8 mouse cellular contexts compared by ENCODE assay signal in genomic region chr11:75653781-75654470, GRCm38 (mm10). TPM values are rescaled to one million over a fixed set of nuclear protein-coding genes. Genes with fewer than 3 reads are reported as not detected.
DNase-seq lines count a peak whose midpoint lies in the region; ATAC-seq lines count a peak whose summit lies in the region.

No protein-coding gene starts in this region.

- peak overlapping the region; percentile 86 for H3K4me2 ChIP-seq in forebrain, embryonic 11.5 days (ENCODE audit: low read depth, low read length, severe bottlenecking)

- H3K36me3 ChIP-seq in forebrain, embryonic 11.5 days (ENCODE audit: control insufficient read depth, insufficient read depth, low read length), result no peaks in the 10 kb centered on the region

- peaks cover 23% of the 10 kb centered on the region for H3K4me1 ChIP-seq in forebrain, embryonic 11.5 days (replicated peaks; ENCODE audit: control insufficient read depth, insufficient read depth, low read length)

- peak overlapping the region; percentile 44 for H3K4me3 ChIP-seq in forebrain, embryonic 11.5 days (ENCODE audit: low read depth, low read length)

- intact Hi-C loops in heart, postnatal 36 days (cut with DNase I), result loop anchor here (5.0 kb wide), 1 partner anchor 192 kb away; the partner anchor contains the start of gene Tlcd2

- peak; percentile 74 for ATAC-seq in forebrain, embryonic 11.5 days (replicated peaks; ENCODE audit: low FRiP score)
- ATAC-seq in megakaryocyte, adult 5-6 weeks (ENCODE audit: poor library complexity, severe bottlenecking), result peak; percentile 57

- no peak overlapping the region; the same call in 1 of the 2 replicates for H3K27ac ChIP-seq in forebrain, embryonic 11.5 days (ENCODE audit: low read depth, low read length)

- H3K9me3 ChIP-seq in forebrain, embryonic 11.5 days (ENCODE audit: control insufficient read depth, low read length), result no peaks in the 10 kb centered on the region

- peak; percentile 71 for DNase-seq in MEL-GATA-1-ER (ENCODE audit: extremely low read depth, low read depth)
- DNase-seq in c-Kit-positive CD71-positive TER-119-negative erythroid progenitor cells, embryonic 14.5 days (ENCODE audit: low read depth), result peak; percentile 83
- DNase-seq in forebrain, embryonic 11.5 days (ENCODE audit: low spot score), result peak; percentile 93
- DNase-seq in heart, postnatal 36 days, result peak; percentile 78 to 89
- DNase-seq in layer of hippocampus, postnatal 25 days (ENCODE audit: extremely low spot score in 1 of 2, low spot score in 1 of 2), result peak; percentile 39 to 47
- peak; percentile 72 to 73 for DNase-seq in right cerebral cortex, postnatal 10 days (ENCODE audit: low spot score in 2 of 2)
- DNase-seq in urinary bladder, postnatal 25 days (ENCODE audit: low spot score), result peak; percentile 85

- peaks cover 19% of the 10 kb centered on the region for H3K27me3 ChIP-seq in forebrain, embryonic 11.5 days (ENCODE audit: control insufficient read depth, insufficient read depth, low read length)

- H3K9ac ChIP-seq in forebrain, embryonic 11.5 days (ENCODE audit: low read length), result peak overlapping the region; percentile 47

- WGBS in forebrain, embryonic 11.5 days, result under 1% methylated on average over 44 of the region's 45 CpGs

RNA-seq across cellular contexts. Expression of gene Myo1c, which starts 3.6 kb away (rescaled TPM):
- polyA plus RNA-seq in forebrain, embryonic 11.5 days (2014; fragmentation: Nextera tagmentation; extraction: Ambion mirVana), result 13.8 and 15.1 TPM in 2 replicates
- 100 to 1,000 TPM; 110 to 122 TPM for total RNA-seq in heart, postnatal 36 days (2021)
- 10 to 100 TPM; 11.8 to 18.6 TPM for total RNA-seq in layer of hippocampus, postnatal 25 days (2021)
- total RNA-seq in megakaryocyte, adult 5-6 weeks (2015), result 21.2 and 28.4 TPM in 2 replicates
- total RNA-seq in megakaryocyte, adult 5-6 weeks (2017), result 25.3 and 29.2 TPM in 2 replicates

RNA-seq across cellular contexts. Expression of gene Inpp5k, which starts 23.1 kb away (rescaled TPM):
- polyA plus RNA-seq in forebrain, embryonic 11.5 days (2014; fragmentation: Nextera tagmentation; extraction: Ambion mirVana), result 20.8 and 24.6 TPM in 2 replicates
- 10 to 100 TPM; 32.7 to 33.5 TPM for total RNA-seq in heart, postnatal 36 days (2021)
- 10 to 100 TPM; 40.6 to 46.7 TPM for total RNA-seq in layer of hippocampus, postnatal 25 days (2021)
- 76.2 and 79.9 TPM in 2 replicates for total RNA-seq in megakaryocyte, adult 5-6 weeks (2015)
- 44.5 and 46.5 TPM in 2 replicates for total RNA-seq in megakaryocyte, adult 5-6 weeks (2017)

RNA-seq across cellular contexts. Expression of gene Crk, which starts 25.1 kb away (rescaled TPM):
- polyA plus RNA-seq in forebrain, embryonic 11.5 days (2014; fragmentation: Nextera tagmentation; extraction: Ambion mirVana), result 140 and 143 TPM in 2 replicates
- total RNA-seq in heart, postnatal 36 days (2021), result 10 to 100 TPM; 78.4 to 84.2 TPM
- total RNA-seq in layer of hippocampus, postnatal 25 days (2021), result 100 to 1,000 TPM; 118 to 134 TPM
- 52.1 and 54.9 TPM in 2 replicates for total RNA-seq in megakaryocyte, adult 5-6 weeks (2015)
- total RNA-seq in megakaryocyte, adult 5-6 weeks (2017), result 50.7 and 56.2 TPM in 2 replicates

Comparison
In these comparisons a context has a peak if more than half of its experiments do, and no peak if none do; other contexts are left out.
1. DNase-seq: peak in every context shown above with its lines; median percentile 93 in forebrain, embryonic 11.5 days; 85 in urinary bladder, postnatal 25 days; 84 in heart, postnatal 36 days; 83 in c-Kit-positive CD71-positive TER-119-negative erythroid progenitor cells, embryonic 14.5 days; 72 in right cerebral cortex, postnatal 10 days; 71 in MEL-GATA-1-ER; 43 in layer of hippocampus, postnatal 25 days.